Mouse (Mus musculus): ENCODE data around the gene Pamr1.

The Pamr1 gene

GRCm38 (mm10) chr2:102598911-102599721 lies 49.3 kb downstream of the Pamr1 start:
- no peak for DNase-seq (ENCODE audit: low spot score)

- no peak for DNase-seq (ENCODE audit: low spot score)
Measured at GRCm38 (mm10) chr2:102600516-102600915, 50.7 kb downstream of the Pamr1 start.

- DNase-seq (ENCODE audit: low spot score): no peak
Measured at GRCm38 (mm10) chr2:102610485-102610884, 60.7 kb downstream of the Pamr1 start.

GRCm38 (mm10) chr2:102616637-102617036 lies 66.8 kb downstream of the Pamr1 start:
- DNase-seq (ENCODE audit: low spot score): no peak

GRCm38 (mm10) chr2:102620744-102621429 lies 71.1 kb downstream of the Pamr1 start:
- DNase-seq (ENCODE audit: low spot score): no peak

- DNase-seq (ENCODE audit: low spot score): no peak
Measured at GRCm38 (mm10) chr2:102622176-102622575, 72.4 kb downstream of the Pamr1 start.

GRCm38 (mm10) chr2:102622943-102623342 lies 73.1 kb downstream of the Pamr1 start:
- no peak for DNase-seq (ENCODE audit: low spot score)

GRCm38 (mm10) chr2:102624538-102624937 lies 74.7 kb downstream of the Pamr1 start:
- no peak for DNase-seq (ENCODE audit: low spot score)

- no peak for DNase-seq (ENCODE audit: low spot score)
Measured at GRCm38 (mm10) chr2:102632361-102632760, 82.5 kb downstream of the Pamr1 start.

GRCm38 (mm10) chr2:102634010-102634409 lies 84.2 kb downstream of the Pamr1 start:
- DNase-seq (ENCODE audit: low spot score): no peak

GRCm38 (mm10) chr2:102635523-102636060 lies 85.8 kb downstream of the Pamr1 start:
- DNase-seq (ENCODE audit: low spot score): no peak

GRCm38 (mm10) chr2:102636116-102636600 lies 86.3 kb downstream of the Pamr1 start:
- DNase-seq (ENCODE audit: low spot score): no peak

- DNase-seq (ENCODE audit: low spot score): no peak
Measured at GRCm38 (mm10) chr2:102638140-102638539, 88.3 kb downstream of the Pamr1 start.

- no peak for DNase-seq (ENCODE audit: low spot score)
Measured at GRCm38 (mm10) chr2:102638690-102639089, 88.9 kb downstream of the Pamr1 start.

GRCm38 (mm10) chr2:102648845-102649500 lies 99.2 kb downstream of the Pamr1 start:
- DNase-seq (ENCODE audit: low spot score): no peak

GRCm38 (mm10) chr2:102650322-102650721 lies 100.5 kb downstream of the Pamr1 start:
- DNase-seq (ENCODE audit: low spot score): no peak

- no peak for DNase-seq (ENCODE audit: low spot score)
Measured at GRCm38 (mm10) chr2:102655966-102656725, 106.3 kb downstream of the Pamr1 start.

GRCm38 (mm10) chr2:102657726-102658125 lies 107.9 kb downstream of the Pamr1 start:
- DNase-seq (ENCODE audit: low spot score): no peak

GRCm38 (mm10) chr2:102658163-102658660 lies 108.4 kb downstream of the Pamr1 start, which contains the start of gene Slc1a2:
Gene Slc1a2 (plus strand): TSS chr2:102658659.
- no peak for DNase-seq (ENCODE audit: low spot score)

- peak; percentile 29 for DNase-seq (ENCODE audit: low spot score)
Measured at GRCm38 (mm10) chr2:102658661-102659520, 109.1 kb downstream of the Pamr1 start.

- no peak for DNase-seq (ENCODE audit: low spot score)
Measured at GRCm38 (mm10) chr2:102659521-102659830, 109.7 kb downstream of the Pamr1 start.

All from testis, postnatal 14 days (tissue).